Mouse (Mus musculus): ENCODE results near the gene Lysmd2.
"Not testable (repeated sequence)": the region's sequence is repeated elsewhere in the genome, so short reads cannot be mapped to it uniquely, and the experiment has no call there.

Gene Lysmd2

DNA sequence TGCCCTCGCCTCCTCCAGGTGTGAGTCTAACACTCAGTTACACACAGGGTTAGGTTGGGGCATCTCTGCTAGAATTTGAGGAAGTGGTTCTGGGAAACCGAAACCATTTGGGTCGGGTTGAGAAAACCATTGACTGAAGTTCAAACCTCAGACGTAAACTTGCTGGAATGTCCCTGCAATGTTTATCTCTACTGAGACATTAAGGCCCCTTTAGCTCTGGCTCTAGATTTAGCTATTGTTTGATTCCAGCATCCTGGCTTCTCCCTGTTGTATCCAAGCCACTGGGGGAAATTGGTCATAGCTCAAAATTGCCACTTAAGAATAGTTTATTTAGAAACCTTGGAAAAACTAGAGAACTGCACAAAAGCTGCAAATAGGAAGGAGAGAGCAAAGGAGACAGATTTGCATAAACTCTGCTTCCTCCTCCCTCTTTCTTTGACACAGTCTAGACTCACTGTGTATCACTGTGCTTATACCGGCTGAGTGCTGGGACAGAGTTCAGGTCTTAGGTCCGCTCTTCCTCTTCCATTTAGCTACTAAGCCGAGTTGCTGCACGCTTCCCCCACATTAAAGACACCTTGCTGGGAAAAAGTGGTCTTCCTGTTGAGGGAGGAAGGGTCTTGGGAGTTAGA is 5.4 kb downstream of the Lysmd2 start:
- no peak for DNase-seq

DNA sequence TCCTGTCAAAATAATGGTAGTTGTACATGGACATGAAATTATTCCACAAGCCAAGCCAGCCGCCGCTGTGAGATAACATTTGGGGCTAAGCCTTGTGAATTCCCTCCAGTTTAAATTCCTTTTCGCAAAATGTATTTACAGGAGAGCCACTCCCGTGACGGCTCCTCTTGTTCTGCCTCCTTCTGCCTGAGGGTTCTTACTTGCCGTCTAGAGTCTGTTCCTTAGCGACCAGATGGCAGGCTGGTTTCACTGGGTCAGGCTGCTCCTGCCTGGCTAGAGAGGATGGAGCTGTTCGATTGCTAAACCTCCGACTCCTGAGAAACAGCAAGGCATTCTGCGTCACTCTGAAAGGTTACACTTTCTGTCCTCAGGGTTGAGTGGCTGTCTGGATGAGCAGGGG is 6.6 kb downstream of the Lysmd2 start:
- DNase-seq, result no peak

DNA sequence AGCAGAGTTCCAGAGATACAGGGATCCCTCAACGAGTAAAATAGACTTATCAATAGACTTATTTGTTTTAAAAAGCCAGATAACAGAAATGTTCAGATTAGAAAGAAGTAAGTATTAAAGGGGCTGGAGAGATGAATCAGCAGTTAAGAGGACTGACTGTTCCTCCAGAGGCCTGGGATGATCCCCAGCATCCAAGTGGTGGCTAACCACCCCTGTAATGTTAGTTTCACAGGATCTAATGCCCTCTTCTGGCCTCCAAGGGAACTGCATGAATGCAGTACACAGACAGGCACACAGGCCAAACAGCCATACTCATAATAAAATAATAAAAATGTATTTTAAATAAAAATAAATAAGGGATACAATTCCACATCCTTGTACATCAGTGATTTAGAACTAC is 7.4 kb downstream of the Lysmd2 start:
- no peak for DNase-seq

DNA sequence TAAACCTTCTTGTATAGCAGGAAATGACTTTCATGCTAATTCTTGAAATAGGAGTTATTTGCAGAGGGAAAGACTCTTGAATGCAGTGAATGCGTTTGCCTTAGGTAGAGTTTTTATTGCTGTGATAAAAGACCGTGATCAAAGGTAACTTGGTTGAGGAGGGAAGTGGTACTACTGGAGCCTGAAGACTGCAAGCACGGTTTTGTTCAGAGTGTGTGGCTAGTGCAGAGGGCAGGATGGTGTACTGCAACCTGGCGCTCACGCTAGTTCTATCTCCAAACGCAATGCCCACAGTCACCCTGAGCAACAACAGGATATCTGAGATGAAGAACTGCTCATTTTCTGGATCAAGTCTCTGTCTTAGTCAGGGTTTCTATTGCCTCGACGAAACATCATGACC is 8.1 kb downstream of the Lysmd2 start:
- no peak for DNase-seq

DNA sequence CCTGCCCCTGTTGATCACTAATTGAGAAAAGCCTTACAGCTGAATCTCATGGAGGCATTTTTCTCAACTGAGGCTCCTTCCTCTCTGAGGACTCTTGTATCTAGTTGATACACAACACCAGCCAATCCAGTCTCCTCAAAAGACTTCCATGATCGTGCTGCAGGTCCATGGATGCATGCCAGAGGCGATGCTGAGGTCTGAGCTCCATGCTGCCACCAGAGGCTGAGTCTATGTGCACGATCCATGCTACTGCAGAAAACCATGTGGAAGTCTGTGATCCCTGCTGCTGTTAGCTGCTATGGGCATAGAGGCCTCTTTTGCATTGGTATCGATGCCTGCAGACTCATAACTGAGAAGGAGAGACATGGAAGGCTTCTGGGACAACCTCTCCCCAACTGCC is 8.7 kb downstream of the Lysmd2 start:
- DNase-seq, result no peak

DNA sequence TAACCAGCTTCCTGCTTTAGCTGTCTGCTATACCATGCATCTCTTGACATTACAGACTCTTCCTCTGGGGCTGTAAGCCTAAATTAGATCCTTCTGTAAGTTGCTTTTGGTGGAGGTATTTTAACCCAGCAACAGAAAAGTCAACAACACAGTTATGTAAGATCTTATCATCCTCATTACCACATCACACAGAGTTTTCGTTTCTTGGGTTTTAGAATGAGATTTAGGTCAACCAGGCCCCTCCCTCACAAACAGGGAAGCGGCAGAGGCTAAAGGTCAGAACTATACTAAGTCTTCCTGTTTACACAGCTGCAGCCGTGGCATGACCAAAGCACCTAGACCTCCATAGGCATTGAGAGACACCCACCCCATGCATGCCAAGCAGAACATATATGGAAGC is 19.9 kb downstream of the Lysmd2 start:
- no peak for DNase-seq

DNA sequence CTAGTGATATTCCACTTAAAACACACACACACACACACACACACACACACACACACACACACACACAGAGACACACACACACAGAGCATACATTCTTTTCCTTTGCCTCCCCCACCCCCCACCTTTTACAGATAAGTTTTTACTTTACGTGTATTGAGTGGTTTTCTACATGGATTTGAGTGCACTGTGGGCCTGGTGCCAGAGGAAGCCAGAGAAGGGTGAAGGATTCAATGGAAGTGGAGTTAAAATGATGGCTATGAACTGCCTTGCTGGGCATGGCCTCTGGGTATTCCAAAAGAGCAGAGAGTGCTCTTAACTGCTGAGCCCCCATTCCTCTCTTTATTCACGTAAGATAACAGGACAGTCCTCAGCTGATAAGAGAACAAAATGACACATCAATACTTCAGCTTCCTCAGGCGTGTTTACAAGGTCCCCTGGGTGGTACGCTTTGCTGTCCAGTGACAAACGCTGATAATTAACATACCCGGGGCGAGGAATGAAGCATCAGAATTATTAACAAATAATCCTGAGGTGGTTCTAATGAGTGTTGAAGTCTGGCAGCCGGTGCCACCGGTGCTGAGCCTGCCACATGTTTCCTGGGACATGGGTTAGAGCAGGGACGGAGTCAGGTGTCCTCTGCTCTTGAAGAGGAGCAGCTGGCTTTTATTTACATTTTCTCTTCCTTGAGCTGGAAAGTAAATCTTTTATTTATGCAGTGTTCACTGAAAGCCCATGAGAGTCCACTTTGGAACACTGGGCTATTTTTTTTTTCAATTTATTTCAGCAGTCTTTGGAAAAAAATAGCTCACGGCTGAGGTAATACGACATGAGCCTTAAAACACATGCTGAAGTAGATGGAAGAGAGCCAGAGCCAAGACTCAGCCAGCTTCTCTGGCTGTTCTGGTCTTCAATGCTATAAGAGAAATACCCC is 28.7 kb downstream of the Lysmd2 start:
- no peak for DNase-seq

DNA sequence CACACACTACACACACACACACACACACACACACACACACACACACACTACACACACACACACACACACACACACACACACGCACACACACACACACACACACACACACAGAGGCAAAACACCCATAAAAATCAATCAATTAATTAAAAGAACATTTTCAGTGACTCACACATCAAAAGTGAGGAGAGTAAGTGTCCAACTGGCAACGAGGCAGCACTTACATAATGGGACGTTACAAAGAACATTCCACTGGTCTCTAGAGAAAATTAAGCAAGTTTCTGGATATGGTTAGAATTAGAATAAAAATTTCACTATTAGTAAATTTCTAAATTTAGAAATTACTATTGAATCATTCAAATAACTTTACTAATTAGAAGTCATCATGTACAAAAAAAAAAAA is 30.9 kb downstream of the Lysmd2 start:
- DNase-seq, result not testable (repeated sequence)

DNA sequence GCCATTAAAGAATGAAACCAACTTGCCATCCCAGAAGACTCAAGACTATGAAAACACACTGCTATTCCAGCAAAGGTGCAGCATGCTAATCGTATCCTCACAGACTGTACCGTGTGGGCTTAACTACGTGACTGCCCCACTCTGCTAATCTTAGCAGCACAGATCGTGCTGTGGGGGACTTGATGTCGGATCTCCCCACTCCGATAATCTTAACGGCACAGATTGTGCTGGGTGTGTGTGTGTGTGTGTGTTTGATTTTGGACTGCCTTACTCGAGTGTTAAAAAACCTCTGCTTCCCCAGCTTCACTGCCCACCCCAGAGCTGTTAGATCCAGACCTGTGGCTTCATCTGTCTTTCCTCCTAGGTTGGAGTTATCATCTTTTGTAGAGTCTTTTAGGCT is 35.4 kb downstream of the Lysmd2 start:
- DNase-seq, result peak; percentile 43

DNA sequence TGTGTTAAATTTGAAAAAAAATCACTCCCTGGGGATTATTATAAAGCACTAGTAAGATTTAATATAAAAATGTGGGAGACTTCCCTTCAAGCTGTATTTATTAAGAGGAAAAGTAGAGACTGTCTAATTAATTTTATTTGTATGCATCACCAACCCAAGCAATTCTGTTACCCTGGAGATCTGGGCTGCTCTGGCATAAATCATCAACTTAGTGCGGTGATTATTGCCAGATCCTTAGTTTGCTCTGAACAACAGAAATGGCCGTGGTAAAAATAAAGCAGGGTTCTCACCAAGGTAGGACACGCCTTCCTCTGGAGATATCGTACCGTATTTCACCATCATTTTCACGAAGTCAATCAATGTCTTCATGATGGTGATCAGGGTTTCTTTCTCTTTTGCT is 39.8 kb downstream of the Lysmd2 start:
- DNase-seq, result no peak

DNA sequence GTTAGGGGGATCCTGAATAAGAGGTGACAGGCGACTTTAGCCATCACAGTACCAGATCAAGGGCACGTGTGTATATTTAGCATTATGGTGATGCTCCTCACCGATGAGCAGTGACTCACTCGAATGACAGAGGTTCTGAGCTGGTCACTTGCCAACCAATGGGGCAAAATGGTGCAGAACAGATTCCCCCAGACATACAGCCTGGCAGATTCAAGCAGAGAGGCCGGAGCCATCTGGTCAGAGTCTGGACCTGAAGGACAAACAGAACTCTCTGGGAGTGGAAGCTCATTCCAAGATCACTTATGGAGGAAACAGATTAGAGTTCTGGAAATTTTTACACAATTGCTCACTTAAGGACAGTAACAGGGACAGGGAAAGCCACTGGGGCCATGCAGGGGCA is 41.1 kb downstream of the Lysmd2 start:
- no peak for DNase-seq

DNA sequence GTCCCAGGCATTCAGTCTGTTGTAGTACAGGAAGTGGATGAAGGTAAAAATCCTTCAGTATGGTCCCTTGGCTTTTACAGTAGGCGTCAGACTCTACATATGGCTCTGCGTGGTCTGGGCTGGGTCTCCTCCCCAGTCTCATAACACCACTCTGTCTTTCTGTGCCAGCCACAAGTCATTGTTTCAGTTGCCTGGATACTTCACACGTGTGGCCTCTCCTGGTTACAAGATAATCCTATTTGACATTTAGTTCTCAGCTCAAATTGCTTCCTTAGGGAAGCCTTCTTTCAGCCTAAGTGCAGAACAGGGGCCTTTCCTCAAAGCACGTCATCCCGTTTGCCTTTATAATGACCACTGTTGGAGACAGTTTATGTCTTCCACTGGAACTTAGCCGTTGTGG is 47.2 kb downstream of the Lysmd2 start:
- DNase-seq, result no peak

DNA sequence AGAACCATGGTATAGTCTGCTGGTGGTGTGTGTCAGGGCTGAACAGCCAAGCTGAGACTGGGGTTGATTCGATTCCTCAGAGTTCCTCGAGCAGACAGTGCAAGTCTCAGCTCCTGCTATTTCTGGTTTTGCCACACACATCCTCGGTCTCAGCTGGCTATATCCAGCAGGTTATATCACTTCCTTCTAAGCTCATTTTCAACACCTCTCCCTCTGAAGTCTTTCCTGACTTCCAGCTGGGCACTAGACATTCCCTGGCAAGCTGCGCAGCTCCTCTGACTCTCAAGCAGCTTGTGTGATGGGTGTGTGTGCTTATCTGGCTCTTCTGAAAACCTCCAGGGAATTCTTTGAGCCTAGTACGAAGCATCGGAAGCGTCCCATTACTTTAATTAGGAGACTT is 50.7 kb downstream of the Lysmd2 start:
- DNase-seq, result peak; percentile 29

DNA sequence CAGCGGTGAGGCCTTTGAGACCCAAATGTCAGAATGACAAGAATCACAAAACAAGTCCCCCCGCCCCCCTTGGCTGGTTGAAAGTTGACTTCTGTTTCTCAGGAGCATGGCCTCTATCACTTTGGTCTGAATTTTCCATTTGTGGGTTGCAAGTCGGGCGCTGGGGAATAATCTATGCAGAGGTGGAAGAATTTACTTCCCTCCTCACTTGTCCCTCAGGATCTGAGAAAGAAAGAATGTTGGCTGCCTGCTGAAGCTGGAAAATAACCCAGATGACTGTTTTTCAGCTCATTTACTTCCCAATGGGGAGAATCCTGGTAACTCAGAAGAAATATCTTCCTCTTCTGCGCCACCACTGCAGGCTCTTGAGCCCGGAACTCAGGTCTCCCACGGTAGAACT is 52.8 kb downstream of the Lysmd2 start:
- no peak for DNase-seq

DNA sequence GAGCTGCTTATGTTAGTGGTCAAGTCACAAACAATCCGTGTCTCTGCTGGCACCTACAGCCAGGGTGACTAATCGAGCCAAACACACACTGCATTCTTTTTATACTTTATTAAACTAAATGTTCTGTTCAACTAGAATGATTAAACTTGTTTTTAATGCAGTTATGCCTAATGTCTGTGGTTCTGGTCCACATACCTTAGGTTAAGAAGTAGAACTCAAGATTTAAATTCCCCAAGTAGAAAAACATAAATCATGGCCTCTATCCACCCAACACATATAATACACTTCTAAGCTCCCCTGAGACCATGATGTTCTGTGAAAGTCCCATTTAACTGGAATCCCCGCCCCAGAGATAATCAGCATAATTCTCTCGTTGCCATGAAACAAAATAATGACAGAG is 54.1 kb downstream of the Lysmd2 start:
- DNase-seq, result no peak

DNA sequence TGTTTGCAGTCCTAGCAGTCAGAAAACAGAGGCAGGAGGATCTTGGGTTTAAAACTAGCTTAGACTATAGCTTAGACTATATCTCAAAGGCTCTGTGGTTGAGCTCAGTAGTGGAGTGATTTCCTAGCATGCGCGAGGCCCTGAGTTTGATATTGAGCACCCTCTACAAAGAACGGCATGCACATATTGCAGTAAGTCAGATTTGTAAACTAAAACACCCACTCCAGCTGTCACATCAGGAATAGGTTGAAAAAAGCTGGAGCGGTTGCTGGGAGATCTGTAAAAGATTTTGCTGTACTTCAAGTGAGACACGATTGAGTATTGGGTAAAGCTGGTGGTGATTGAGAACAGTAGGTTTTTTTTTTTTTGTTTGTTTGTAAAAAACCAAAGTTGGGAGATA is 55.1 kb downstream of the Lysmd2 start:
- DNase-seq, result no peak

DNA sequence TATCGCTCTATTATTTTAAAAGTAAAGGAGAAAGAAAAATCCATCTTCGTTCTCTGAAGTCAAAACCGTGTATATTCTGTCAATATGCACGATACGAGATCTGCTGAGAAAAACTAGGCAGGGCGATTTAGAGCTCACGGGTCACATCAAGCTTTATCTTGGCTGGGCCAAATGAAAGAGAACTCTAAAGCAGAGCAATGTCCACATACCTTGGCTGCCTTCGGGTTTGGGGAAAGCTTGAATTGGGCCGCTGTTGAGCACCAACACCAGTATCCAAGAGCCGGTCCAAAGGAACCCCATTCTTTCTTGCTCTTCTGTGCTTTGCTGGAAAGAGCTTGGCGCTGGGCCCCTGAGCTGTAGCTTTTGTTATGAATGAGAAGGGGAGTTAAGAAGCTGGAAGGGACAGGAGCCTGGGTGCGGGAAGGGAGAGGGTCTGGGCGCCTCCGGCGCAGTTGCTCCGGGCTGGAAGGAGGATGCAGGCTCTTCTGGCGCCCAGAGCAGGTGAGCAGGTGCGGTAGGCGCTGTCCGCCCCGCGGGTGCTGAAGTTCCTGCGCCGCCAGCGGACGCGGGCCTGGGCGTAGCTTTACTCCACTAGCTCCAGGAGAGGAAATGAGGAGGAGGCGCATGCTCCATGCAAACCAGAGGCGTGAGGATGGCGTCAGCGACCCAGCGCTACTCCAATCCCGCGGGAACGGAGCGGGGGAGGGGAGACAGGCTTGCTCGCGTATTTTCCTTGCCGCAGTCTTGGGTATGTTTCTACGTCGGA is 58.1 kb downstream of the Lysmd2 start, which contains the start of gene Scg3:
Scg3 (minus strand) TSS at position 631 of the 766 bp plus-strand sequence.
- DNase-seq, result peak; percentile 97

DNA sequence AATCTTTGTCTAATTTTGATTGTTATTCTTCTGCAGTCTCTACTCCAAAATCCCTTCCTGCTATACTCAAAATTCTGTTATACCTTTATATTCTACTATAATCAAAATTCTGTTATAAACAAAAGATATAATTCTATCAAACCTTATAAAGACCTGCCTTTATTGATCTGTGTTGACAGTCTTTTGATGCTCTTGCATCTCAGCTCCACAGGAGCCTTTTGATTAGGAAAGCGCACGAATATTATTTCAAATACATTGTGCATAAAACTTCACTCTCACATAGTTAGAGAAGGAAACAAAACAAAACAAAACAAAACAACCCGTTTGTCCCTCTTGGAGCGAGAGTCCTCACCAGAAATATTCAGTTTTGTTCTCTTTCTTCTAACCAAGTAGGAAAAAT is 58.8 kb downstream of the Lysmd2 start:
- no peak for DNase-seq

DNA sequence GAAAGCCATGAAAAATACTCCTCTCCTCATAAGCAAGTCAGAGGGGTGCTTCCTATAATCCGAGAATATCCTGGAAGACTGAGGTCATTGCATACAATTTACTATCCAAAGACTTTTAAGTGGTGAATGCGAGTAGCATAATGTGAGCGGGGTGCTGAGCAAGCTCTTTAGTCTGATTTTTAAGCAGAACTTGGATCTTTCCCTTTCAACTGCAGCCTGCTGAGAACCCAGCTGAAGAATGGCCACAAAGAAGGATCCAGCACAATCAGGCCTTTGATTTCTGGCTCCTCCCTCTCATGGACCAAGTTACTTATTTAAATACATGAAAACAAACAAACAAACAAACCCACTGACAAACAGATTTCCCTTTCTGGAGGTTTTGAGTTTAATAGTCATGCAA is 59.2 kb downstream of the Lysmd2 start:
- DNase-seq, result no peak
